16 mouse cellular contexts compared by ENCODE assay signal in the genomic region with DNA sequence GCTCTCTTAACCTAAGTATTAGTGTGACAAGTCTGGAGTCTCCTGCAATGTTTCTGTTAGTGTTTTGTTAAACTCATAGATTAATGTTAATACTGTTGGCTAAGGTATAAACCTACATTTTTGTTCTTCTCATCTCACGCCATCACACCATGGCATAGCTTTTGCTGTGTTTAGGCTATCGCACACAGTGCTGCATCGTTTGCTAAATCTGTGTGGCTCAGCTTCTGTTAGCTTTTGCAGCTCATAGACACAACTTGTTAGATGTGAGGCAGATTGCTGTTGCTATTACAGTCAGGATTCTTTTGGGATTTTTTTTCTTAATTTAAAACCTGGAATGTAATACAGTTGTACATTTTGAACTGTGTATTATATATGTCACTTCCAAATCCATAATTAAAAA.
"Had no signal": no experiment of that assay in that cellular context is flagged by ENCODE, and none has a peak within 500 bp of the region (broad histone marks: within the 10 kb centered on the region; RNA-seq: fewer than 3 reads in every experiment).

No protein-coding gene starts in this region.

- H3K9ac ChIP-seq: neural tube, embryonic 12.5 days; neural tube, embryonic 13.5 days; neural tube, embryonic 15.5 days; stomach, embryonic 15.5 days had no signal

- H3K36me3 ChIP-seq: neural tube, embryonic 12.5 days; neural tube, embryonic 13.5 days; neural tube, embryonic 15.5 days; stomach, embryonic 15.5 days had no signal

- H3K4me3 ChIP-seq: neural tube, embryonic 12.5 days; neural tube, embryonic 13.5 days; neural tube, embryonic 15.5 days; stomach, embryonic 15.5 days had no signal

- H3K27ac ChIP-seq: neural tube, embryonic 12.5 days; neural tube, embryonic 13.5 days; neural tube, embryonic 15.5 days; stomach, embryonic 15.5 days; stomach, postnatal 0 days had no signal

- H3K4me2 ChIP-seq: neural tube, embryonic 12.5 days; neural tube, embryonic 13.5 days; neural tube, embryonic 15.5 days; stomach, embryonic 15.5 days had no signal

- H3K9me3 ChIP-seq: neural tube, embryonic 12.5 days; neural tube, embryonic 13.5 days; neural tube, embryonic 15.5 days; stomach, embryonic 15.5 days had no signal

- H3K27me3 ChIP-seq: neural tube, embryonic 12.5 days; neural tube, embryonic 13.5 days; neural tube, embryonic 15.5 days; stomach, embryonic 15.5 days had no signal

- H3K4me1 ChIP-seq: neural tube, embryonic 12.5 days; neural tube, embryonic 13.5 days; neural tube, embryonic 15.5 days; stomach, embryonic 15.5 days had no signal

- DNase-seq: retina, postnatal 1 day; right cerebral cortex, adult 18-20 months; right cerebral cortex, postnatal 25 days; right cerebral cortex, postnatal 4 days; spleen, adult 18-20 months; thymus, adult 18-20 months; thymus, adult 2 months; thymus, postnatal 14 days; thymus, postnatal 25 days; thymus, postnatal 36 days; thymus, postnatal 4 days had no signal
